ENCODE assay signal across 7 mouse cellular contexts in the genomic region with DNA sequence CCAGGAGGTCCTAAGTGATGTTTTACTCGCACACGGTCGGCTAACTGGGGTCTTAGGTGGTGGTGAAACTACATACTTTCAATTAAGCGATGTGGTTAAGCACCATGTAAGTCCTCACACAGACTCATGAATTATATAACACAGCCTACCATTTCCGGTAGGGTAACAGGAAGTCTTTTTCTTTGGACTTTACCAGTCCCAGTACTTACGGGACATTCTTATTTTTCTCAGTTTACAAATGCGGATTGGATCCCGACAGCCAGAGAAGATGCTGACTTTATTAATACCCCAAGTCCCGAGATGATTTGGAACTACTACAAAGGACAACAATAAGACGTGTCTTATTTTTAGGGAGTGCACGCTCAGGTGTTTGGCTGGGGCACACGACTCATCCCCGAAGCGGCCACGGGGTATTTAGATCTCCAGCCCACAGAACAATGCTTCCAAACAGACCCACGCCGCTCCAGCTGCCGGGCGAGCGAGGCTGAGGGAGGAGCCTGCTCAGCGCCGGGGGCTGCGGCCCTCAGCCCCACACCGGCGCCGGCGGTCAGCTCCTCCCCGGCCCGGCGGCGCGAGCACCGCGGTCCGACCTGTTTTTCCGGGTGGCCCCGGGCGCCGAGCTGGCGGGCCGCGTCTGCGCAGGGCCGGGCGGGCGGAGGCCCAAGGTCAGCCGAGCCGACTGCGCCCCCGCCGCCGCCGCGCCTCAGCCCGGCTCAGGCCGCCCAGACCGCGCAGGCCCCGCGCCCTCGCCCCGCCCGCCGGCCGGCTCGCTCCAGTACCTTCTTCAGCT. TPM values are rescaled to one million over a fixed set of nuclear protein-coding genes. Genes with fewer than 3 reads are reported as not detected.
DNase-seq lines count a peak whose midpoint lies in the region; ATAC-seq lines count a peak whose summit lies in the region.

No protein-coding gene starts in this region.

- peaks cover 26% of the 10 kb centered on the region for H3K36me3 ChIP-seq in forebrain, embryonic 13.5 days (ENCODE audit: poor library complexity, severe bottlenecking)
- peaks cover 6% of the 10 kb centered on the region for H3K36me3 ChIP-seq in liver, embryonic 16.5 days (ENCODE audit: control insufficient read depth, insufficient read depth)
- H3K36me3 ChIP-seq in neural tube, embryonic 15.5 days = peaks cover 22% of the 10 kb centered on the region

- peak overlapping the region; percentile 98 for H3K4me3 ChIP-seq in forebrain, embryonic 13.5 days
- peak overlapping the region; percentile 98 for H3K4me3 ChIP-seq in liver, embryonic 16.5 days (ENCODE audit: low read depth, low read length)
- H3K4me3 ChIP-seq in neural tube, embryonic 15.5 days (replicated peaks) = peak overlapping the region; percentile 62

- H3K4me2 ChIP-seq in forebrain, embryonic 13.5 days = peak overlapping the region; percentile 92
- peak overlapping the region; percentile 91 for H3K4me2 ChIP-seq in liver, embryonic 16.5 days (ENCODE audit: low read depth, low read length)
- H3K4me2 ChIP-seq in neural tube, embryonic 15.5 days = peak overlapping the region; percentile 79

- peak overlapping the region; percentile 83 for H3K27ac ChIP-seq in forebrain, embryonic 13.5 days
- H3K27ac ChIP-seq in liver, embryonic 16.5 days (ENCODE audit: low read length) = peak overlapping the region; percentile 93
- peak overlapping the region; percentile 94 for H3K27ac ChIP-seq in neural tube, embryonic 15.5 days (replicated peaks)

- peak; percentile 12 for DNase-seq in thymus, postnatal 14 days
- no peak for DNase-seq in thymus, postnatal 25 days
- DNase-seq in brain, adult 2 months (ENCODE audit: low read depth, low spot score) = peak; percentile 71
- DNase-seq in kidney, adult 9 months = peak; percentile 73

- no peaks in the 10 kb centered on the region for H3K27me3 ChIP-seq in forebrain, embryonic 13.5 days
- no peaks in the 10 kb centered on the region for H3K27me3 ChIP-seq in liver, embryonic 16.5 days (ENCODE audit: control insufficient read depth, insufficient read depth, low read depth, low read length)
- H3K27me3 ChIP-seq in neural tube, embryonic 15.5 days (replicated peaks) = no peaks in the 10 kb centered on the region

- H3K9ac ChIP-seq in forebrain, embryonic 13.5 days = peak overlapping the region; percentile 91
- H3K9ac ChIP-seq in liver, embryonic 16.5 days (ENCODE audit: low read depth, low read length) = peak overlapping the region; percentile 95
- H3K9ac ChIP-seq in neural tube, embryonic 15.5 days (replicated peaks) = peak overlapping the region; percentile 82

- no peaks in the 10 kb centered on the region for H3K9me3 ChIP-seq in forebrain, embryonic 13.5 days (replicated peaks)
- H3K9me3 ChIP-seq in liver, embryonic 16.5 days (replicated peaks; ENCODE audit: control insufficient read depth, low read length) = no peaks in the 10 kb centered on the region
- no peaks in the 10 kb centered on the region for H3K9me3 ChIP-seq in neural tube, embryonic 15.5 days (replicated peaks)

- H3K4me1 ChIP-seq in forebrain, embryonic 13.5 days = peaks cover 18% of the 10 kb centered on the region
- peaks cover 7% of the 10 kb centered on the region for H3K4me1 ChIP-seq in liver, embryonic 16.5 days (ENCODE audit: control insufficient read depth, low read depth, low read length)
- H3K4me1 ChIP-seq in neural tube, embryonic 15.5 days = peaks cover 32% of the 10 kb centered on the region

- WGBS in forebrain, embryonic 13.5 days = under 1% methylated on average over 54 of the region's 66 CpGs
- under 1% methylated on average over 49 of the region's 66 CpGs for WGBS in liver, embryonic 16.5 days (ENCODE audit: insufficient replicate concordance)
- WGBS in neural tube, embryonic 15.5 days = under 1% methylated on average over 66 of the region's 66 CpGs

- peak; percentile 90 for ATAC-seq in forebrain, embryonic 13.5 days
- ATAC-seq in liver, embryonic 16.5 days (ENCODE audit: low read depth) = peak; percentile 91
- ATAC-seq in neural tube, embryonic 15.5 days (ENCODE audit: low FRiP score) = peak; percentile 90

RNA-seq across cellular contexts. Expression of a gene that starts 0.6 kb away (rescaled TPM):
- 167 and 177 TPM in 2 replicates for polyA plus RNA-seq in forebrain, embryonic 13.5 days (2015; fragmentation: Nextera tagmentation; extraction: Ambion mirVana)
- polyA plus RNA-seq in liver, embryonic 16.5 days (2015; fragmentation: Nextera tagmentation; extraction: Ambion mirVana) = 63.5 and 65.7 TPM in 2 replicates
- polyA plus RNA-seq in neural tube, embryonic 15.5 days (2015; fragmentation: Nextera tagmentation; extraction: Ambion mirVana) = 168 and 176 TPM in 2 replicates
